8 mouse cellular contexts compared by ENCODE assay signal in the genomic region with DNA sequence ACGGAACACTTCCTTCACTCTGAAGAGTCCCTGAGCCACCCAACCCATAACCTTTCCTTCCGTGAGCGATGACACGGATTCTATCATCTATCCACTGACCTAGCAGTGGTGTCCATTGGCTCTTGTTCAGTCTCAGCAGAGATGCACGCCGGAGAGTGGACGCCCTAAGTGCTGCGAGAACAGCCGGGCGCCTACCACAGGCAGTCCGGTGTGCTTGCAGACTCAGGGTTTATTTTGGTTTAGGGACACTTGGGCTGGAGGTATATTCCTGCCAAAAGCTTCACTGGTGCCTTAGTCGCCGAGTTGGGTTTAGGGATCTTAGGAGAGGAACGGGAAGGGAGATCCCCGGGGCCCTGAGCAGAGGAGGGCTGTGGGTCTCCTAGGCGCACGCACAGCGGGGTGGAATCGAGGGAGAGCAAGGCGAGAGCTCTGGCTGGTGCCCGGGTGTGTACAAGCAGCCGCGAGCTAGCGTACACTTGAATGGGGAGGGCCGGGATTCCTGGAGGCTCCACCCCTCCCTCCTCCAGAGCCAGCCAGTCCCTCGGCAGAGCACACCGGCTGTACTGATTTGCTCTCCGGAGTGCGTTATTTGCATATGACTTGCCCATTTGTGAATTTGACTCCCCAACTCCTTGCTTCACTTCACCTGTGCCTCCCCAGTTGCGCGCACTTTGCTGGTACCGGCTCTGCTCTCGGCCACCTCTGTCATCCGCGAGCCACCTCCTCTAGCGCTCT.
DNase-seq lines count a peak whose midpoint lies in the region; ATAC-seq lines count a peak whose summit lies in the region.

No protein-coding gene starts in this region.

- peak overlapping the region; percentile 61 for H3K9ac ChIP-seq in hindbrain, embryonic 14.5 days
- peak overlapping the region; percentile 35 for H3K9ac ChIP-seq in lung, embryonic 15.5 days

- H3K4me1 ChIP-seq in hindbrain, embryonic 14.5 days (replicated peaks; ENCODE audit: control insufficient read depth, insufficient read depth, low read length), result peaks cover 19% of the 10 kb centered on the region
- peaks cover 16% of the 10 kb centered on the region for H3K4me1 ChIP-seq in lung, embryonic 15.5 days

- no peaks in the 10 kb centered on the region for H3K9me3 ChIP-seq in hindbrain, embryonic 14.5 days (ENCODE audit: control insufficient read depth, low read length)
- no peaks in the 10 kb centered on the region for H3K9me3 ChIP-seq in lung, embryonic 15.5 days

- peak overlapping the region; percentile 15 for H3K27ac ChIP-seq in hindbrain, embryonic 14.5 days
- H3K27ac ChIP-seq in lung, embryonic 15.5 days, result no peak overlapping the region

- 1% methylated on average over 36 of the region's 36 CpGs for WGBS in hindbrain, embryonic 14.5 days
- under 1% methylated on average over 36 of the region's 36 CpGs for WGBS in lung, embryonic 15.5 days

- H3K27me3 ChIP-seq in hindbrain, embryonic 14.5 days (ENCODE audit: control insufficient read depth, insufficient read depth, low read length), result no peaks in the 10 kb centered on the region
- peaks cover 6% of the 10 kb centered on the region for H3K27me3 ChIP-seq in lung, embryonic 15.5 days

- no peaks in the 10 kb centered on the region for H3K36me3 ChIP-seq in hindbrain, embryonic 14.5 days (replicated peaks; ENCODE audit: control insufficient read depth, insufficient read depth)
- no peaks in the 10 kb centered on the region for H3K36me3 ChIP-seq in lung, embryonic 15.5 days

- H3K4me3 ChIP-seq in hindbrain, embryonic 14.5 days (replicated peaks; ENCODE audit: low read length), result peak overlapping the region; percentile 38
- H3K4me3 ChIP-seq in lung, embryonic 15.5 days, result peak overlapping the region; percentile 49

- peak; percentile 91 for DNase-seq in Muller cell, postnatal 12 days (ENCODE audit: inconsistent ontology term)
- DNase-seq in cerebellum, postnatal 25 days, result peak; percentile 94 to 95
- peak; percentile 55 to 58 for DNase-seq in frontal cortex, postnatal 25 days (ENCODE audit: low spot score in 2 of 2)
- DNase-seq in hindbrain, embryonic 14.5 days (ENCODE audit: low spot score), result peak; percentile 68
- DNase-seq in layer of hippocampus, postnatal 14 days (ENCODE audit: low spot score in 2 of 2), result peak; percentile 61 to 73
- peak; percentile 41 for DNase-seq in ovary, postnatal 10 days (ENCODE audit: low spot score)
- DNase-seq in urinary bladder, postnatal 36 days (ENCODE audit: low spot score in 2 of 2), result peak; percentile 2 to 48

- ATAC-seq in hindbrain, embryonic 14.5 days (ENCODE audit: low FRiP score), result peak; percentile 94
- peak; percentile 99 for ATAC-seq in lung, embryonic 15.5 days (ENCODE audit: borderline replicate concordance, extremely low read depth, low FRiP score, low TSS enrichment)

- peak overlapping the region; percentile 83 for H3K4me2 ChIP-seq in hindbrain, embryonic 14.5 days (replicated peaks)
- peak overlapping the region; percentile 84 for H3K4me2 ChIP-seq in lung, embryonic 15.5 days

Comparison
In these comparisons a context has a peak if more than half of its experiments do, and no peak if none do; other contexts are left out.
1. DNase-seq: peak in every context shown above with its lines; median percentile 94 in cerebellum, postnatal 25 days; 91 in Muller cell, postnatal 12 days; 68 in hindbrain, embryonic 14.5 days; 67 in layer of hippocampus, postnatal 14 days; 56 in frontal cortex, postnatal 25 days; 41 in ovary, postnatal 10 days; 25 in urinary bladder, postnatal 36 days.